Mouse (Mus musculus) testis, adult 2 months (tissue): ENCODE results near the gene Mpp3.

Experiments used
- CTCF ChIP-seq: fragments of 200-500 bp; IDR thresholded peaks from 2 replicates; pipeline ENCODE4 v1.5.1; 2012; ENCODE audit warnings: low read depth, mild to moderate bottlenecking, inconsistent platforms, low read length, moderate library complexity; ENCODE audit not compliant: control insufficient read depth, insufficient read depth, insufficient replicate concordance
- POLR2A ChIP-seq: fragments of 200-500 bp; IDR thresholded peaks from 2 replicates; pipeline ENCODE4 v1.6.1; 2012; ENCODE audit warnings: low read depth, mild to moderate bottlenecking, inconsistent platforms, low read length, moderate library complexity; ENCODE audit not compliant: control insufficient read depth

- no peak for TF ChIP-seq CTCF
- no peak for TF ChIP-seq POLR2A
These were observed 34.8 kb upstream of the Mpp3 start for GRCm38 (mm10) chr11:102063076-102063475.
